Mouse (Mus musculus) spleen, adult 2 months (tissue): ENCODE measurements at regions not wholly inside any gene's neighbourhood (a gene's known extent, or its start where the extent isn't known, plus 50 kb on each side); places are given as distances from the start of the nearest gene placed in this dataset.
A peak's percentile ranks its signal among the peaks of the same experiment; 100 is the strongest.

Experiments
- DNase-seq, 2 experiments: peaks; one replicate each; pipeline versions ENCODE4 v3.0.0 to v3.0.0-alpha.2; 2012 to 2021; ENCODE audit warnings: low spot score in 2 of 2, low read depth in 1 of 2
- H3K27ac ChIP-seq: fragments of 200-500 bp; 2 replicates; pipeline ENCODE4 v1.5.1; 2012; ENCODE audit warnings: low read length, inconsistent platforms; ENCODE audit not compliant: insufficient read depth
- H3K27me3 ChIP-seq: fragments of 200-500 bp; 2 replicates; pipeline ENCODE4 v1.6.1; 2012; ENCODE audit warnings: mild to moderate bottlenecking, moderate library complexity, low read length, inconsistent platforms; ENCODE audit not compliant: control insufficient read depth, insufficient read depth
- H3K36me3 ChIP-seq: fragments of 200-500 bp; 2 replicates; pipeline ENCODE4 v1.6.1; 2012; ENCODE audit warnings: mild to moderate bottlenecking, low read length, inconsistent platforms; ENCODE audit not compliant: control insufficient read depth, insufficient read depth
- H3K4me1 ChIP-seq: fragments of 200-500 bp; 2 replicates; pipeline ENCODE4 v1.6.1; 2011; ENCODE audit warnings: inconsistent platforms; ENCODE audit not compliant: control insufficient read depth, insufficient read depth, insufficient read length
- H3K4me3 ChIP-seq: fragments of 200-500 bp; 2 replicates; pipeline ENCODE4 v1.5.1; 2011; ENCODE audit warnings: mild to moderate bottlenecking, inconsistent platforms; ENCODE audit not compliant: insufficient read depth, insufficient read length; ENCODE audit errors: extremely low read depth
- CTCF ChIP-seq: fragments of 200-500 bp; IDR thresholded peaks from 2 replicates; pipeline ENCODE4 v1.5.1; 2011; ENCODE audit warnings: mild to moderate bottlenecking, inconsistent platforms; ENCODE audit not compliant: insufficient read depth, insufficient read length, insufficient replicate concordance; ENCODE audit errors: extremely low read depth
- POLR2A ChIP-seq: fragments of 200-500 bp; IDR thresholded peaks from 2 replicates; pipeline ENCODE4 v1.6.1; 2011; ENCODE audit warnings: low read depth, low read length, inconsistent platforms
- WGBS: fragments of 180-500 bp; shearing (Covaris S2); methylation state at CpG from one replicate; pipeline ENCODE4 v1.1.7; 2018; 5-methylcytosine and 5-hydroxymethylcytosine counted together

DNA sequence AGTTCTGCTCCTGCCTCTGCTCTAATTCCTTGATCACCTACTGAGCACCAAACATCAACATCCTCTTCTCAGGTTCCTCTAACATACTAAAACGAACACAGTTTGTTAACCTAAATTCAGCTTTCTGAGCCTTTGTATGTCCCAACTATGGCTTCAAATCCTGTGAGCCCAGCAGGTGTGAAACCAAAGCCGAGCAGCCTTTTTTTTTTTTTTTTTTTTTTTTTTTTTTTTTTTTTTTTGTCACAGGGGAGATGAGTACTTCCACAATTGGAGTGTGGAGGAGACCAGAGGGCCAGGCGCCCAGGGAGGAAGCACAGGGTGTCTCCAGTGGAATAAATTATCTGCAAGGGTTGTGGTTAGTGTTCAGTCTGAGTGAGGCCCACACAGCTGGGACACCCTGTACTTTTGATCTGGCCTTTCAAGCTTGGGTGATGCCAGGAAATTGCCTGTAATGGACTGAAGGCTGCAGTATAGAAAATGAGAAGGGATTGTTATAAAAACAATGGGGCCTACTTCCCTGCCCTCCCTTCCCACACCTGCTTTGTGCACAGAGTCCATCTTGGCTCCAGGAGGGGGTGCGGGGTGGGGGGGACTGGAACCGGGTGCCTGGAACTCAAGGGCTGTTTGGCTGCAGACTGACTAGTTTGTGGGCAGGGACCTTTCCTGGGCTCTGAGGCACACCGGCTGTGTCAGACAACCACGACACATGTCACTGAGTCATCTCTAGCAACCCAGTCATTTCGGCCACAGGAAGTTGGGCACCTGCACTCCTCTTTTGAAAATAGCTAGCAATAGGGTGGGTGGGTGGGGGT lies 341.5 kb upstream of the Id2 start:
- no peak for DNase-seq
- TF ChIP-seq POLR2A (no peak), CTCF (no peak)
- Histone ChIP-seq H3K4me1 (peaks cover 14% of the 10 kb centered on the region), H3K36me3 (no peaks in the 10 kb centered on the region), H3K27me3 (no peaks in the 10 kb centered on the region), H3K4me3 (no peak overlapping the region), H3K27ac (peak overlapping the region; percentile 14; the same call in 1 of the 2 replicates)
- 7% methylated on average over 8 of the region's 8 CpGs for WGBS

DNA sequence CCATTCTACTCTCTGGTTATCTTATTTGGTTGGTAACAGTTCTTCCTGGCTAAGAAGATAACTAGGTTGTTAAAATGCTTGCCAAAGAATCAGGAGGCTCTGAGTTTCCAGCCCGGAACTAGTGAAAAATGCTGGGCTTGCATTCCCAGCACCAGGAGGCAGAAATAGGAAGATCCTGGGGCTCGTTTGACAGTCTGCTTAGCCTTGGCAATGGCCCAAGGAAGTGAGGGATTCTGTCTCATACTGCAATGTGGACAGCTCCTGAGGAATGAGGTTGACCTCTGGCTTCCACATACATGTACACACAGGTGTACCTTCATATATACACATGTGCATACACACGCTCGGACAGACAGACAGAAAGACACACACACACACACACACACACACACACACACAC lies 340.6 kb upstream of the Id2 start:
- no peak overlapping the region for H3K4me3 ChIP-seq
- H3K27ac ChIP-seq = no peak overlapping the region
- TF ChIP-seq CTCF (no peak), POLR2A (no peak)
- H3K4me1 ChIP-seq = peaks cover 14% of the 10 kb centered on the region
- 73% methylated on average over 4 of the region's 4 CpGs for WGBS
- no peaks in the 10 kb centered on the region for H3K27me3 ChIP-seq
- no peaks in the 10 kb centered on the region for H3K36me3 ChIP-seq
- DNase-seq = no peak

DNA sequence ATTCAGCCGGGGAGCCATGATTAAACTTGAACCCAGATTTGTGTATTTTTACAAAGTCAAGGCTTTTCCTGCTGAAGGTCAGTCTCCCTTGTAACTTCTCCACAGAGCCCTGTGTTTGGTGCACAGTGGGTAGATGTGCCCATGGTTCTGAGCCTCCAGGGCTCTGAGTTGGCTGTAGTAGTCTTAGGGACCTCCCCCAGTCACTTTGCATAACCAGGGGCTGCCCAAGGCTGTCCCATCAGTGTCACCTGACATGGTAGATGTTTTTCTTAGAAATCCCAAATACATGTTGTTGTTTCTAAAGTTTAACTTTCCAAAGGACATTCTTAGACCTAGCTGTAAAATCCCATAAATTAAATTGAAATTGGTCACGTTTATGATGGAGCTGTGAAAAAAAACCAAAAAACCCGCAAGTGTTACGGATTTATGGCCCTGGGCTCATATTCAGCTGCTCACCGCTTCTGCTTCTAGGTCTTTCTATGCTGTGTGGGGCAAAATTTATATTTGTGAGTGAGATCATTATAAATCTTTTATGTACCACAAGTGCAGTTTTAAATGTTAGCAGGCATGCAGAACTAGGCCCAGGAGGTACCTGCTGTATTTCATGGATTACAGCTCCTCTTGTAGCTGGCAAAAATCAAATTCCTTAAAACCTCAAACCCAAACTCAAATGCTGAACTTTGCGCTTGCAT lies 339.4 kb upstream of the Id2 start:
- TF ChIP-seq POLR2A (no peak), CTCF (no peak)
- H3K4me3 ChIP-seq = no peak overlapping the region
- H3K27ac ChIP-seq = no peak overlapping the region
- no peak for DNase-seq
- H3K4me1 ChIP-seq = peaks cover 14% of the 10 kb centered on the region
- no peaks in the 10 kb centered on the region for H3K27me3 ChIP-seq
- WGBS = 89% methylated on average over 6 of the region's 6 CpGs
- no peaks in the 10 kb centered on the region for H3K36me3 ChIP-seq

DNA sequence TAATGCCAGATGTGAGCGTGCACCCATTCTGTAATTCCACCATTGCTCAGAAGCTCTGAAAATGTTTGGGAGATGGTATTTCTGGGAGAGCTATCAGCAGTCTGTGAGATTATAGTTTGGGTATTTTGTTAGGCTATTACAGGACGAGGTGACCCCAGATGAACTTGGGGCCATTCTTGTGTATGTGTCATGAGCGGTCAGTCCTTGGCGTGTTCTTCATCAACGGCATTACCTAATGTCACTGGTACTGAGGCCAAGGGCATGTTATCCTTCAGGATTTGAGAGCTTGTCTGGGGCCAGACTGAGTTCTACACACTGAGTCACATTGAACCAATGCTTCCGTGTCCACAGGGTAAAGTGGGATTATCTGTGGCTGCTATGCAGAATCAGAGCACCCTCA lies 335.9 kb upstream of the Id2 start:
- Histone ChIP-seq H3K36me3 (no peaks in the 10 kb centered on the region), H3K4me3 (no peak overlapping the region), H3K27ac (no peak overlapping the region), H3K4me1 (peaks cover 3% of the 10 kb centered on the region; the same call in 1 of the 2 replicates), H3K27me3 (no peaks in the 10 kb centered on the region)
- TF ChIP-seq CTCF (no peak), POLR2A (no peak)
- WGBS = 92% methylated on average over 6 of the region's 6 CpGs
- no peak for DNase-seq

DNA sequence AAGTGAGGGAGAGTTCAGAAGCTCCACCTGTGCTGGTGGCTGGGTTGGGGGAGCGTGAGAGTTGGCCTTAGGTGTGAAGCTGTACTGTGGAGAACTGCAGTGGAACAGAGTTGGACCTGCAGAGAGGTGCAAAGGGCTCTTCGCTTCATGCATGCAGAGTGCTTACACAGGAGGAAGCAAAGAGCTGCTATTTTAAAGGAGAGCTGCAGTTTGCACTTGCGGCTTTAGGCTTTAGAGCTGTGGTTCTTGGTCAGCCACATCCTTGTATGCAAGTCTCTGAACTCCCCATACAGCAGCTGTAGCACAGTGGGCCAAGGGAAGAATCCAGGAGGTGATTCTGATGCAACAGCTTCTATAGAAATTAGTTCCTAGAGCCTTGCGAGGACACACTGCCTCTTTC lies 334.0 kb upstream of the Id2 start:
- H3K27ac ChIP-seq = no peak overlapping the region
- no peak overlapping the region for H3K4me3 ChIP-seq
- H3K36me3 ChIP-seq = no peaks in the 10 kb centered on the region
- peak in 1 of 2 experiments; percentile 18 for DNase-seq
- 34% methylated on average over 4 of the region's 4 CpGs for WGBS
- TF ChIP-seq POLR2A = no peak
- no peak for TF ChIP-seq CTCF
- H3K4me1 ChIP-seq = no peaks in the 10 kb centered on the region
- no peaks in the 10 kb centered on the region for H3K27me3 ChIP-seq

DNA sequence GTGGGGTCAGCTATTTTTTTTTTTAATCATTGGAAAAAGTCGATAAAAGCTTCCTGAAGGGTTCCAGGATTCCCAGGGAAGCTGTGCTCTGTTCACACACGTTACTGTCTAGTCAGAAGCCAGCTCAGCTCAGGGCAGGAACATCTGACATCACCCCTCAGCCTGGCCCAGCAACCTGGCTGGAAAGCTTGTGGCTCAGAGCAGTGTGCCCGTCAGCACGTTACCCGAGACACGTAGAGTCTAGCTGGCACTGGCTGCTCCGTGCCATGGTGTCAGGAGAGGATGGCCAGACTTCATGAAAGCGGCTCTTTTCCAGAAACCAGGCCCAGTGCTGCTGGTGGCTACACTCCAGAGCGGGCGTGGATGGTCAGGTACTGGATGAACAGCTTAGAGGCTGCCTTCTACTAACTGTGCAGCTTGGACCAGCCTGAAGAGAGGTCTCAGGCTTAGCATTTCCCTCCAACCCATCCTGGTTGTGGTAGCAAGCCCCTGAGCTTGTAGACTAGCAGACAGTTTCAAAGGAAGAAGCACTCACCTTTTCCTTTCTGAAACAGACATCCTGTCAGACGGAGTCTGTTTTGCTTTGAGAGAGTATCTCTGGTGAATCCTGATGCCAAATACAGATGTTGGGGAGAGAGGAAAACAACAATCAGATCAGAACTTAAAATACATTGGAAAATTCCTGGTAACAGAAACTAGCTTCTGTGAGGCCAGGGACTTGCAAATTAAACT lies 331.1 kb upstream of the Id2 start:
- WGBS = 85% methylated on average over 11 of the region's 11 CpGs
- H3K4me3 ChIP-seq = no peak overlapping the region
- TF ChIP-seq POLR2A = no peak
- TF ChIP-seq CTCF = no peak

More for the DNA sequence above, 331.1 kb upstream of the Id2 start:
- Histone ChIP-seq H3K27ac (no peak overlapping the region), H3K27me3 (no peaks in the 10 kb centered on the region), H3K4me1 (no peaks in the 10 kb centered on the region), H3K36me3 (no peaks in the 10 kb centered on the region)
- no peak for DNase-seq
